Mouse (Mus musculus) lung, postnatal 0 days (tissue): ENCODE measurements around the gene Nfat5. TPM values are rescaled to one million over a fixed set of nuclear protein-coding genes. Genes with fewer than 3 reads are reported as not detected.

Experiments
- ATAC-seq: fragments of 200-750 bp; cut with Nextera tagmentation; 2 replicates; pipeline ENCODE4 v1.8.0; 2017; ENCODE audit warnings: moderate library complexity
- DNase-seq: peaks from one replicate; pipeline ENCODE4 v3.0.0-alpha.2; 2016; ENCODE audit warnings: low spot score
- H3K27ac ChIP-seq: fragments of 300-500 bp; sonication (generic); 2 replicates; pipeline ENCODE4 v1.5.1; 2014; ENCODE audit warnings: antibody characterized with exemption, mild to moderate bottlenecking, low read length, mixed read lengths
- H3K27me3 ChIP-seq: fragments of 300-500 bp; sonication (generic); replicated peaks from 2 replicates; pipeline ENCODE4 v1.6.1; 2014; ENCODE audit warnings: low read length, mixed read lengths; ENCODE audit not compliant: insufficient read depth
- H3K36me3 ChIP-seq: fragments of 300-500 bp; sonication (generic); 2 replicates; pipeline ENCODE4 v1.6.1; 2014; ENCODE audit warnings: low read length, mixed read lengths; ENCODE audit not compliant: insufficient read depth
- H3K4me1 ChIP-seq: fragments of 300-500 bp; sonication (generic); 2 replicates; pipeline ENCODE4 v1.6.1; 2014; ENCODE audit warnings: antibody characterized with exemption, low read depth, low read length, mixed read lengths; ENCODE audit not compliant: insufficient read depth
- H3K4me2 ChIP-seq: fragments of 300-500 bp; sonication (generic); replicated peaks from 2 replicates; pipeline ENCODE4 v1.6.1; 2014; ENCODE audit warnings: low read depth, mild to moderate bottlenecking, low read length, moderate library complexity, mixed read lengths
- H3K4me3 ChIP-seq: fragments of 300-500 bp; sonication (generic); 2 replicates; pipeline ENCODE4 v1.5.1; 2014; ENCODE audit warnings: low read depth, low read length
- H3K9ac ChIP-seq: fragments of 300-500 bp; sonication (generic); replicated peaks from 2 replicates; pipeline ENCODE4 v1.6.1; 2014; ENCODE audit warnings: low read depth, mild to moderate bottlenecking
- H3K9me3 ChIP-seq: fragments of 300-500 bp; sonication (generic); 2 replicates; pipeline ENCODE4 v1.6.1; 2016; ENCODE audit warnings: low read length, mixed read lengths
- CTCF ChIP-seq: IDR thresholded peaks from 2 replicates; pipeline ENCODE4 v1.5.1; 2016; ENCODE audit warnings: antibody characterized with exemption, mild to moderate bottlenecking
- EP300 ChIP-seq: IDR thresholded peaks from 2 replicates; pipeline ENCODE4 v1.6.1; 2016; ENCODE audit warnings: antibody characterized with exemption, mild to moderate bottlenecking, control low read depth
- WGBS: fragments of 180-500 bp; shearing (Covaris S2); extraction: QIAGEN DNeasy Blood & Tissue Kit; methylation state at CpG from one replicate; pipeline ENCODE4 v1.1.7; 2014; 5-methylcytosine and 5-hydroxymethylcytosine counted together
- polyA plus RNA-seq: library from polyadenylated mRNA; unstranded; fragments of >200 nt; fragmentation: Nextera tagmentation; extraction: Ambion mirVana; gene quantifications from 2 replicates; pipeline ENCODE4 v1.2.1, GENCODE M21; 2015

The Nfat5 gene
- polyA plus RNA-seq, 1 experiment from 2014 or later, result 8.8 TPM

DNA sequence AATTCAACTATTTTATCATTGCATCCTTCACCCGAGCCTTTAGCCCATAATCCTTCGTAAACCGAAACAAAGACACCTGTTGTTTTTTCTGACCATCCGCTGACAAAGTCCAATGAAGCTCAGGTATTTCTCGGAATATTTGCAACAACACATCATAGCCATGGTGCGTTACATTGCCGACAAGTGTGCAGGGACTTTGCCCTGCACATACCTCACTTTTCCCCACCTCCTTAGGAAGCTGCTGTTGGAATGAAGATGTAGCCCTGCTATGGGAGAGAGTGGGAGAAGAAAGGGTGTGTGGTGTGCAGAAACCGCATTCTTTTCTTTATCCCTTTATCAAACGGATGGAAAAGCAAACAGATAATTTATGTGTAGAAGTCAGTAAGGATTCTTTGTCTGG lies 6.6 kb upstream of the Nfat5 start:
- Histone ChIP-seq H3K4me3 (no peak overlapping the region), H3K27ac (no peak overlapping the region), H3K27me3 (no peaks in the 10 kb centered on the region), H3K36me3 (no peaks in the 10 kb centered on the region), H3K9ac (no peak overlapping the region), H3K9me3 (no peaks in the 10 kb centered on the region), H3K4me1 (no peaks in the 10 kb centered on the region), H3K4me2 (no peak overlapping the region)
- 56% methylated on average over 9 of the region's 9 CpGs for WGBS
- DNase-seq (no peak), ATAC-seq (no peak)
- no peak for TF ChIP-seq CTCF
- no peak for TF ChIP-seq EP300

DNA sequence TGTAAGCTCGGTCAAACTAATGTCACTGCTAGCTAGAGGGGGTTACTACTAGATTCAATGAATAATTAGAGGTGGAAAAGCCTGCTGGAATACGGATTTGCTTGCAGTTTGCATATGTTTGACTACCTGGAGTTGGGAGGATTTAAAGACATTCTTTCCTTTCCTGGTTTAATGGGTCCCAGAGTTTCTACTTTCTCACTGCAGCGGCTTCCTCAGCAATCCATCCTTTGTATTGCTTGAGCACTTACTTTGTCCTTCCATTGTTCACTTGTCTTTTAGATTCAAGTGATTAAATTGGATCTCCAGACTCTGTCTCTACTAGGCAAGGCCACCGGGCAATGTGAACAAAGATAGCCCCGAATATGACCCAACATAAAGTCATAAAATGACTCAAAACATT lies 5.7 kb upstream of the Nfat5 start:
- H3K9ac ChIP-seq, result no peak overlapping the region
- no peaks in the 10 kb centered on the region for H3K36me3 ChIP-seq
- no peak for TF ChIP-seq EP300
- no peak for TF ChIP-seq CTCF
- no peak overlapping the region for H3K27ac ChIP-seq
- H3K4me2 ChIP-seq, result no peak overlapping the region
- H3K9me3 ChIP-seq, result no peaks in the 10 kb centered on the region
- no peaks in the 10 kb centered on the region for H3K4me1 ChIP-seq
- no peak overlapping the region for H3K4me3 ChIP-seq
- H3K27me3 ChIP-seq, result no peaks in the 10 kb centered on the region
- DNase-seq, result no peak
- WGBS, result 78% methylated on average over 5 of the region's 5 CpGs
- no peak for ATAC-seq

DNA sequence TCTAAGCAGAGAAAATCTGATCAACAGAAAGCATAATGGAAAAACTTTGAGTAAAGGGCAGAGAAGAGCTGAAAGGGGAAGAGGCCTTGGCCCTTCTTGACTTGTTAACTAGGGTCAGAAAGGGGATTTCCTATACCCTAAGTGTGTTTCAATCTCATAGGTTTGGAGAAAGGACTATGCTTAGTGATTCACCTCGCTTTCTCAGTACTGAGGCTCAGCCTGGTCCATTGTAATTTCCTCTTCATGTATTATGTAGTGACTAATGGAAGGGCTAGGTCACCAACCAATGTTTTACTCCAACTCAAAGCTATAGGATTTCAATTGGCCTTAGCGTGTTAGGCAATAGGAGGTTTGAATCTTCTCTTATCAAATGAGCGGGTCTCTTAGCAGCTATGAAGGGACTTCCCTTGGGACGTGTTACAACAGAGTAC lies 2.1 kb upstream of the Nfat5 start:
- Histone ChIP-seq H3K9ac (no peak overlapping the region), H3K4me2 (no peak overlapping the region), H3K4me3 (no peak overlapping the region), H3K27me3 (no peaks in the 10 kb centered on the region), H3K27ac (no peak overlapping the region), H3K36me3 (no peaks in the 10 kb centered on the region), H3K4me1 (no peaks in the 10 kb centered on the region; the same call in 1 of the 2 replicates), H3K9me3 (no peaks in the 10 kb centered on the region)
- 76% methylated on average over 4 of the region's 4 CpGs for WGBS
- no peak for ATAC-seq
- no peak for TF ChIP-seq EP300
- no peak for TF ChIP-seq CTCF
- DNase-seq, result no peak

DNA sequence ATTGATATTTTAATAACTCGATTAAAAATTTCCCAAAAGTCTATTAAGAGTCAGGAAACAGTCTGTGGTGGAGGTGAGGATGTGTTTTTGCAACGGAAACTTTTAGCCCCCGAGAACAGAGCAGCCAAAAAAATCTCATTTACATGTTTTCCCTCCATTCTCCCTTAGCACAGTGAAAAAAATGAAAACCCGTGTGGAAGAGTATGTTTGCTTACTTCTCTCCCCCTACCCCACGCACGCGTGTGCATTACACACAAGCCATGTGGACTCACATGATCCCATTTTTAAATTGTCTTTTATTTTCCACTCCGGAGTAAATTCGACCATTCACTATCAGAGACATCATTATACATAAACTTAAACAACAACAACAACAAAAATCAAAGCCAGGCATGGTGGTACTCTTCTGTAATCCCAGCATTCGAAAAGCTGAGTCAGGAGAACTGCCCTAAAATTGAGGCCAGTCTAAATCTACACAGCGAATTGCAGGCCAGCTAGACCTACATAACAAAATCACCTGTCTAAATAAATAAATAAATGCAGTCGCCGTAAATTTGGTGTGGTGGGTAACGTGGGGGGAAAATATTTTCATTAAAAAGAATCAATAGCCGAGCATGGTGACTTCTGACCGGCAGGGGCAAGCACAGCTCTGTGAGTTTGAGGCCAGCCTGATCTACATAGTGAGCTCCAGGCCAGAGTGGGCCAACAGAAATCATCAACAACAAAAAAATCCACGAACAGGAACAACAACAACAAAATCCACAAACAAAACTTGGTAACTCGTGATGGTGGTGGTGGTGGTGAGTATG lies 947 bp upstream of the Nfat5 start:
- DNase-seq (peak; percentile 38), ATAC-seq (no peak)
- H3K27ac ChIP-seq, result peak overlapping the region; percentile 98
- peak overlapping the region; percentile 100 for H3K4me3 ChIP-seq
- H3K4me1 ChIP-seq, result no peaks in the 10 kb centered on the region; the same call in 1 of the 2 replicates
- H3K9me3 ChIP-seq, result no peaks in the 10 kb centered on the region
- H3K27me3 ChIP-seq, result no peaks in the 10 kb centered on the region
- no peaks in the 10 kb centered on the region for H3K36me3 ChIP-seq
- peak overlapping the region; percentile 57 for H3K4me2 ChIP-seq
- 59% methylated on average over 18 of the region's 18 CpGs for WGBS
- TF ChIP-seq CTCF (peak; percentile 19), EP300 (0 out of 2 replicates have a peak, but pooled peaks have one; percentile 28)
- H3K9ac ChIP-seq, result peak overlapping the region; percentile 97; the same call in 1 of the 2 replicates

DNA sequence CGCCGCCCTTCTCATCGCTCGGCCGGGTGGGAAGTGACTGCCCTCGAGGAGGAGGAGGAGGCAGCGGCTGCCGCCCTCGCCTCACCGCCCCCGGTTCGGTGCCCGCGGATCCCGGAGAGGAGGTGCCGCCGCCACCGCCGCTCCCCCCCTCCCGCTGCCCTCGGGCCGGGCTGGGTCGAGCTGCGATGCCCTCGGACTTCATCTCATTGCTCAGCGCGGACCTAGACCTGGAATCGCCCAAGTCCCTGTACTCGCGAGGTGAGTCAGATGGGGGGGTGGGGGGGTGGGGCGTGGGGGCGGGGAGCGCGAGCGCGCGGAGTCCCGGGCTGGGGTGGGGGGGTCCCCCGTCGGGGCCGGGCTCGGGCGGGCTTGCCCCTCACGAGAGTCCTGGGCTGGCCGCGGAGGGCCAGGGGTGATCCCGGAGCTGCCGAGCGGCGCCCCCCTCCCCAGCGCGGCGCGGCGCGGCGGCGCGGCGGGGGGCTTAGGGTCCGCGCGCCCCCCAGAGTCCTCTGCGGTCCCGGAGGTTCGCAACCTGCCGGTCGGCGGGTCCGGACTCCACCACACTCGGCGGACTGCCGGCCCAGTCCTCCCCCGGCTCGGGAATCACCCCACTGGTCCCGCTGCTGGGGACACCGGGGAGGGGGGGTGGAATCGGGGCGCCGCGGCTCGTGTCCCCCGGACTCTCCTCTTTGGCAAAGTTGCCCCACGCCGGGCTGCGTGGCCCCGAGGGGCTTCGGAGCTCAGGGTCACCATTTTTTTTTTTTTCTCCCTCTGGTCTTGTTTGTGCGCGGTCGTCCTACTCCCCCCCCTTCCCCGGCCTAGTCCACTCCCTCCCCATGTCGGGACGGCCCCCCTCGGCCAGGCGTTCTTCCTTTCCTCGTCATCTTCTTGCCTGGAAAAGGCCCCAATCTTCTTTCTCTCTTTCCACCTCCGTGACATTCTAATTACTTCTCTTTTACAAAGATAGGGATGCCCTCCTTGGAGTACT lies 665 bp downstream of the Nfat5 start:
- TF ChIP-seq EP300 (no peak), CTCF (no peak)
- Histone ChIP-seq H3K9ac (peak overlapping the region; percentile 97), H3K4me2 (peak overlapping the region; percentile 57), H3K36me3 (no peaks in the 10 kb centered on the region), H3K9me3 (no peaks in the 10 kb centered on the region), H3K27ac (peak overlapping the region; percentile 98), H3K27me3 (no peaks in the 10 kb centered on the region), H3K4me3 (peak overlapping the region; percentile 100), H3K4me1 (no peaks in the 10 kb centered on the region; the same call in 1 of the 2 replicates)
- WGBS, result under 1% methylated on average over 60 of the region's 98 CpGs
- DNase-seq (peak; percentile 78), ATAC-seq (peak; percentile 63)

DNA sequence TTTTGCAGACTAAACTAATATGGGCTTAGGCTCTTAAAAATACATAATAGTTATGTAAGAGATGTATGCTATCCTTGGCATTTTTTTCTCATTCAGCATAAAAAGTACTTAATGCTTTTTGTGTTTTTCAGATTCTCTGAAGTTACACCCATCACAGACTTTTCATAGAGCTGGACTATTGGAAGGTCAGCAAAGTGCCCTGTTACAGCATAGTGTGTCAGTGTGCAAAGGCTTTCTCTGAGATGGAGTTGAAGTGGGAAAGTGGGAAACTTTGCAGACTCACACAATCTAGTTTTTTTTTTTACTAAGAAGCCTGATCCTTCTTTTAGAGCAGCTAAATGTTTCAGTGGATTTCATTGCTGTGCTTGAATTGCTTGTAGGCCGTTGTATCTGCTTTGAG lies 2.2 kb downstream of the Nfat5 start:
- WGBS, result 77% methylated on average over 1 of the region's 1 CpGs
- Histone ChIP-seq H3K9ac (no peak overlapping the region), H3K36me3 (no peaks in the 10 kb centered on the region), H3K4me1 (no peaks in the 10 kb centered on the region; the same call in 1 of the 2 replicates), H3K9me3 (no peaks in the 10 kb centered on the region), H3K27ac (no peak overlapping the region), H3K27me3 (no peaks in the 10 kb centered on the region), H3K4me2 (no peak overlapping the region), H3K4me3 (no peak overlapping the region)
- TF ChIP-seq CTCF, result no peak
- TF ChIP-seq EP300, result no peak
- no peak for DNase-seq
- no peak for ATAC-seq
